Comparison of ENCODE assay signal across 17 mouse cellular contexts in the genomic region with DNA sequence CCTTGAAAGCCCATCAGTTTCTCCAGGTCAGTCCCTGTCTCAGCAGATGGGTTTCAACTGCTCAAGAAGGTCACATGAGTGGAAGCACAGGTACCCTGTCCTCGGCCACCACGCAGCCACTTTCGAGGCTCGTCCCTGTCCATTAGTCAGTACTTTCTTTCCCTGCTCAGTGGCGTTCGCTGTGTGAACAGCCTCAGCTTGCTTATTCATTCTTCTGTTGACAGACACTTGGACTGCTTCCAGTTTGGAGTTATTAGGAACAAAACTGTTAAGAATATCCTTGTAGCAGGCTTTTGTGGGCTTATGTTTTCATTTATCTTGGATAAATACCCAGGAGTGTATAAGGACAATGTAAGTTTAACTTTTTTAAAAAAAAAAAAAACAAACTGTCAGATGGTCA. TPM values are rescaled to one million over a fixed set of nuclear protein-coding genes. Genes with fewer than 3 reads are reported as not detected.
DNase-seq lines count a peak whose midpoint lies in the region; ATAC-seq and TF ChIP-seq lines count a peak whose summit lies in the region.
"Had no signal": no experiment of that assay in that cellular context is flagged by ENCODE, and none has a peak within 500 bp of the region (broad histone marks: within the 10 kb centered on the region; RNA-seq: fewer than 3 reads in every experiment).

No protein-coding gene starts in this region.

- no peak overlapping the region for H3K4me3 ChIP-seq in kidney, adult 2 months (ENCODE audit: insufficient read depth, low read depth, low read length)
- no peak overlapping the region for H3K4me3 ChIP-seq in kidney, embryonic 16.5 days (ENCODE audit: low read length)
- H3K4me3 ChIP-seq in midbrain, postnatal 0 days (ENCODE audit: low read depth, low read length) = no peak overlapping the region
- H3K4me3 ChIP-seq in midbrain, embryonic 15.5 days = no peak overlapping the region
- H3K4me3 ChIP-seq: embryonic facial prominence, embryonic 15.5 days had no signal

- no peak overlapping the region for H3K9ac ChIP-seq in kidney, embryonic 16.5 days (replicated peaks; ENCODE audit: low read length)
- no peak overlapping the region for H3K9ac ChIP-seq in midbrain, postnatal 0 days (replicated peaks; ENCODE audit: low read length, poor library complexity, severe bottlenecking)
- no peak overlapping the region for H3K9ac ChIP-seq in midbrain, embryonic 15.5 days
- H3K9ac ChIP-seq: embryonic facial prominence, embryonic 15.5 days had no signal

- TF ChIP-seq POLR2A in kidney, adult 2 months (IDR thresholded peaks at IDR 0.05; ENCODE audit: low read depth, low read length) = no peak

- H3K4me1 ChIP-seq in kidney, adult 2 months (ENCODE audit: control insufficient read depth, insufficient read depth, low read length) = no peaks in the 10 kb centered on the region
- H3K4me1 ChIP-seq in kidney, embryonic 16.5 days (ENCODE audit: insufficient read depth, low read length) = no peaks in the 10 kb centered on the region
- H3K4me1 ChIP-seq in midbrain, postnatal 0 days (ENCODE audit: insufficient read depth, low read length) = no peaks in the 10 kb centered on the region
- H3K4me1 ChIP-seq in midbrain, embryonic 15.5 days = no peaks in the 10 kb centered on the region

- no peak overlapping the region for H3K27ac ChIP-seq in kidney, adult 2 months (ENCODE audit: insufficient read depth, low read depth, low read length)
- no peak overlapping the region for H3K27ac ChIP-seq in kidney, embryonic 16.5 days (ENCODE audit: low read length)
- H3K27ac ChIP-seq in midbrain, postnatal 0 days (ENCODE audit: low read depth, low read length) = no peak overlapping the region
- no peak overlapping the region for H3K27ac ChIP-seq in midbrain, embryonic 15.5 days
- H3K27ac ChIP-seq: embryonic facial prominence, embryonic 15.5 days had no signal

- ATAC-seq in kidney, embryonic 16.5 days (ENCODE audit: low FRiP score, low TSS enrichment) = no peak
- no peak for ATAC-seq in midbrain, postnatal 0 days (ENCODE audit: low FRiP score)
- ATAC-seq in midbrain, embryonic 15.5 days (replicated peaks) = no peak
- ATAC-seq: activated CD4-positive, CD25-positive, alpha-beta regulatory T cell, adult 4 months had no signal

- no peak for TF ChIP-seq CTCF in kidney, adult 2 months (conservative IDR thresholded peaks at IDR 0.05; ENCODE audit: insufficient read depth, insufficient read length, low read depth, low read length)
- TF ChIP-seq CTCF in midbrain, postnatal 0 days (IDR thresholded peaks at IDR 0.05) = no peak

- WGBS in kidney, adult 2 months = 46% methylated on average over 6 of the region's 6 CpGs
- WGBS in kidney, embryonic 16.5 days = 56% methylated on average over 6 of the region's 6 CpGs
- 46% methylated on average over 6 of the region's 6 CpGs for WGBS in midbrain, postnatal 0 days
- 52% methylated on average over 6 of the region's 6 CpGs for WGBS in midbrain, embryonic 15.5 days

- H3K9me3 ChIP-seq in kidney, embryonic 16.5 days (ENCODE audit: low read length) = no peaks in the 10 kb centered on the region
- no peaks in the 10 kb centered on the region for H3K9me3 ChIP-seq in midbrain, postnatal 0 days (ENCODE audit: low read length)
- H3K9me3 ChIP-seq in midbrain, embryonic 15.5 days = no peaks in the 10 kb centered on the region
- H3K9me3 ChIP-seq: embryonic facial prominence, embryonic 15.5 days; G1E had no signal

- no peak overlapping the region for H3K4me2 ChIP-seq in kidney, embryonic 16.5 days (replicated peaks; ENCODE audit: low read depth, low read length)
- H3K4me2 ChIP-seq in midbrain, postnatal 0 days (ENCODE audit: low read depth, low read length, poor library complexity, severe bottlenecking) = no peak overlapping the region
- H3K4me2 ChIP-seq in midbrain, embryonic 15.5 days = no peak overlapping the region
- H3K4me2 ChIP-seq: embryonic facial prominence, embryonic 15.5 days had no signal

- DNase-seq in heart, adult 18-20 months = peak; percentile 41 to 58
- no peak for DNase-seq in heart, adult 8-10 months (ENCODE audit: low spot score)
- peak; percentile 12 for DNase-seq in kidney, adult 2 months
- peak; percentile 31 for DNase-seq in midbrain, postnatal 0 days (ENCODE audit: low spot score)
- DNase-seq in fibroblast of lung, adult 2 months (ENCODE audit: low read depth) = peak; percentile 54
- no peak for DNase-seq in right cerebral cortex, postnatal 36 days (ENCODE audit: low spot score in 2 of 2)
- DNase-seq: cerebellum, adult 11 months; cerebellum, postnatal 36 days; kidney, adult 9 months; right cerebral cortex, postnatal 25 days had no signal

- no peaks in the 10 kb centered on the region for H3K36me3 ChIP-seq in kidney, adult 2 months (ENCODE audit: control insufficient read depth, insufficient read depth, low read length)
- no peaks in the 10 kb centered on the region for H3K36me3 ChIP-seq in kidney, embryonic 16.5 days (ENCODE audit: insufficient read depth, low read length)
- 0 out of 2 replicates have a peak, but pooled peaks cover 2% of the 10 kb centered on the region for H3K36me3 ChIP-seq in midbrain, postnatal 0 days (ENCODE audit: insufficient read depth, low read length)
- H3K36me3 ChIP-seq in midbrain, embryonic 15.5 days (replicated peaks) = no peaks in the 10 kb centered on the region
- H3K36me3 ChIP-seq: embryonic facial prominence, embryonic 15.5 days; G1E had no signal

- no peaks in the 10 kb centered on the region for H3K27me3 ChIP-seq in kidney, adult 2 months (replicated peaks; ENCODE audit: control insufficient read depth, insufficient read depth, low read length)
- H3K27me3 ChIP-seq in kidney, embryonic 16.5 days (ENCODE audit: insufficient read depth, low read length) = no peaks in the 10 kb centered on the region
- H3K27me3 ChIP-seq in midbrain, postnatal 0 days (ENCODE audit: insufficient read depth, low read length) = no peaks in the 10 kb centered on the region
- H3K27me3 ChIP-seq in midbrain, embryonic 15.5 days (replicated peaks) = no peaks in the 10 kb centered on the region

RNA-seq across cellular contexts. Expression of a gene that starts 9.6 kb away (rescaled TPM):
- 10 to 100 TPM; 21.8 to 22.6 TPM for total RNA-seq in heart, adult 18-20 months (2021)
- total RNA-seq in heart, adult 8-10 months (2022) = 10 to 100 TPM; 21.4 to 26.9 (median 23.8) TPM
- 11.4 and 12.4 TPM in 2 replicates for polyA plus RNA-seq in kidney, adult 2 months (2012; rRNA removed)
- 19.7 and 20.3 TPM in 2 replicates for polyA plus RNA-seq in kidney, embryonic 16.5 days (2015; fragmentation: Nextera tagmentation; extraction: Ambion mirVana)
- 11.0 and 14.2 TPM in 2 replicates for total RNA-seq in midbrain, postnatal 0 days (2014; rRNA removed)
- polyA plus RNA-seq in midbrain, postnatal 0 days (2015; fragmentation: Nextera tagmentation; extraction: Ambion mirVana) = 7.0 and 7.5 TPM in 2 replicates
- 10.9 and 11.9 TPM in 2 replicates for polyA plus RNA-seq in midbrain, embryonic 15.5 days (2015; fragmentation: Nextera tagmentation; extraction: Ambion mirVana)
- total RNA-seq: neutrophil, adult 5-6 weeks had no signal

RNA-seq across cellular contexts. Expression of a gene that starts 17.7 kb away (rescaled TPM):
- total RNA-seq in heart, adult 18-20 months (2021) = 1 to 10 TPM in 1 of 2 experiments, under 1 TPM in 1; 0.75 to 1.4 TPM
- total RNA-seq in heart, adult 8-10 months (2022) = 1 to 10 TPM in 2 of 4 experiments, under 1 TPM in 2; 0.73 to 1.7 (median 1.1) TPM
- 0.76 and 0.89 TPM in 2 replicates for polyA plus RNA-seq in kidney, adult 2 months (2012; rRNA removed)
- polyA plus RNA-seq in kidney, embryonic 16.5 days (2015; fragmentation: Nextera tagmentation; extraction: Ambion mirVana) = 1.0 and 1.7 TPM in 2 replicates
- total RNA-seq in midbrain, postnatal 0 days (2014; rRNA removed) = 6.7 and 7.4 TPM in 2 replicates
- 5.3 and 7.2 TPM in 2 replicates for polyA plus RNA-seq in midbrain, postnatal 0 days (2015; fragmentation: Nextera tagmentation; extraction: Ambion mirVana)
- polyA plus RNA-seq in midbrain, embryonic 15.5 days (2015; fragmentation: Nextera tagmentation; extraction: Ambion mirVana) = 2.3 and 2.9 TPM in 2 replicates
- total RNA-seq: neutrophil, adult 5-6 weeks had no signal

RNA-seq across cellular contexts. Expression of a gene that starts 19.2 kb away (rescaled TPM):
- 10 to 100 TPM; 87.2 to 90.7 TPM for total RNA-seq in heart, adult 18-20 months (2021)
- 100 to 1,000 TPM in 2 of 4 experiments, 10 to 100 TPM in 2; 96.5 to 106 (median 101) TPM for total RNA-seq in heart, adult 8-10 months (2022)
- polyA plus RNA-seq in kidney, adult 2 months (2012; rRNA removed) = 112 and 117 TPM in 2 replicates
- polyA plus RNA-seq in kidney, embryonic 16.5 days (2015; fragmentation: Nextera tagmentation; extraction: Ambion mirVana) = 76.1 and 80.3 TPM in 2 replicates
- 65.8 and 71.7 TPM in 2 replicates for total RNA-seq in midbrain, postnatal 0 days (2014; rRNA removed)
- 42.4 and 51.6 TPM in 2 replicates for polyA plus RNA-seq in midbrain, postnatal 0 days (2015; fragmentation: Nextera tagmentation; extraction: Ambion mirVana)
- polyA plus RNA-seq in midbrain, embryonic 15.5 days (2015; fragmentation: Nextera tagmentation; extraction: Ambion mirVana) = 57.1 and 60.0 TPM in 2 replicates

RNA-seq across cellular contexts. Expression of a gene that starts 22.8 kb away (rescaled TPM):
- 10 to 100 TPM; 52.6 to 61.1 TPM for total RNA-seq in heart, adult 18-20 months (2021)
- 10 to 100 TPM; 48.8 to 95.2 (median 71.0) TPM for total RNA-seq in heart, adult 8-10 months (2022)
- 3.1 and 5.5 TPM in 2 replicates for polyA plus RNA-seq in kidney, adult 2 months (2012; rRNA removed)
- polyA plus RNA-seq in kidney, embryonic 16.5 days (2015; fragmentation: Nextera tagmentation; extraction: Ambion mirVana) = 5.9 and 6.5 TPM in 2 replicates
- 46.9 and 60.2 TPM in 2 replicates for total RNA-seq in midbrain, postnatal 0 days (2014; rRNA removed)
- polyA plus RNA-seq in midbrain, postnatal 0 days (2015; fragmentation: Nextera tagmentation; extraction: Ambion mirVana) = 10.1 and 11.1 TPM in 2 replicates
- polyA plus RNA-seq in midbrain, embryonic 15.5 days (2015; fragmentation: Nextera tagmentation; extraction: Ambion mirVana) = 11.8 and 13.9 TPM in 2 replicates
- total RNA-seq: liver, adult 2 months had no signal
- polyA plus RNA-seq: liver, adult 2 months had no signal

RNA-seq across cellular contexts. Expression of a gene that starts 39.0 kb away (rescaled TPM):
- not detected for total RNA-seq in heart, adult 18-20 months (2021)
- under 1 TPM in 1 of 4 experiments, not detected in 3; 0.16 TPM for total RNA-seq in heart, adult 8-10 months (2022)
- polyA plus RNA-seq in kidney, adult 2 months (2012; rRNA removed) = 0.20 and 0.33 TPM in 2 replicates
- 0.40 and 0.55 TPM in 2 replicates for polyA plus RNA-seq in kidney, embryonic 16.5 days (2015; fragmentation: Nextera tagmentation; extraction: Ambion mirVana)
- total RNA-seq in midbrain, postnatal 0 days (2014; rRNA removed) = 0.05 TPM in 1 of 2 replicates, not detected in the other
- polyA plus RNA-seq in midbrain, postnatal 0 days (2015; fragmentation: Nextera tagmentation; extraction: Ambion mirVana) = 0.29 and 0.59 TPM in 2 replicates
- polyA plus RNA-seq in midbrain, embryonic 15.5 days (2015; fragmentation: Nextera tagmentation; extraction: Ambion mirVana) = 0.20 and 0.35 TPM in 2 replicates
- total RNA-seq: liver, adult 2 months had no signal
- polyA plus RNA-seq: G1E had no signal

Comparison
In these comparisons a context has a peak if more than half of its experiments do, and no peak if none do; other contexts are left out.
1. DNase-seq: peak in heart, adult 18-20 months (2 of 2), kidney, adult 2 months (single experiment), midbrain, postnatal 0 days (single experiment) and fibroblast of lung, adult 2 months (single experiment); none in heart, adult 8-10 months (single experiment) and right cerebral cortex, postnatal 36 days (0 of 2).